Mouse (Mus musculus): ENCODE measurements around the gene Lasp1. TPM values are rescaled to one million over a fixed set of nuclear protein-coding genes. Genes with fewer than 3 reads are reported as not detected.

Lasp1 gene
- total and polyA plus RNA-seq, 3 experiments: 12.5 to 45.4 (median 18.6) TPM

DNA sequence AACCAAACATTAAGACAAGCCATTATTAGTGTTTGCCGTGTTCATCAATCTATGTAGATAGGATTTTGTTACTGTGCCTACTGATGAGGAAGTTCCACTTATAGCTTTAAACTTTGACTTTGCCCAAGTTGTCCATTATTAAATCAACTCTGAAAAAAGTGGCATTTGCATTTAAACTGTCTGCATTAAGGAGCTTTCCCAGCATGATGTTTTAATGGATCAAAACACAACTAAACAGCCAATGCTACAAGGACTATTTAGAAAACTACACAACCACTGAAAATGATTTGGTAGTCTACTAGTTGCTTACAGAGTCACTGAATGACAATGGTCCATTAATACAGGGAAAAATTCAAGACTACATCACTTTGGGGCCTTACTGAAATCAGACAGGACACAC, 19.9 kb upstream of the Lasp1 start:
- peak overlapping the region; percentile 45 for H3K9ac ChIP-seq (ENCODE audit: insufficient read depth, low read depth)
- H3K27ac ChIP-seq (ENCODE audit: insufficient read depth, low read depth): no peak overlapping the region
- H3K27me3 ChIP-seq (replicated peaks): no peaks in the 10 kb centered on the region
- peaks cover 39% of the 10 kb centered on the region for H3K79me2 ChIP-seq (replicated peaks; ENCODE audit: control insufficient read depth, extremely low read depth, insufficient read depth, poor library complexity, severe bottlenecking)
- TF ChIP-seq CHD1 (IDR thresholded peaks at IDR 0.05; ENCODE audit: low read depth, low read length): peak; percentile 24; the same call in 1 of the 2 replicates
- TF ChIP-seq ZMIZ1 (IDR thresholded peaks at IDR 0.05; ENCODE audit: low read depth, low read length): 0 out of 2 replicates have a peak, but pooled peaks have one; percentile 9
- no peak for TF ChIP-seq MAZ (IDR thresholded peaks at IDR 0.05; ENCODE audit: low read depth, low read length)
- TF ChIP-seq POLR2AphosphoS2 (IDR thresholded peaks at IDR 0.05; ENCODE audit: low read depth, low read length): peak; percentile 79; the same call in 1 of the 2 replicates
- peaks cover 8 to 44% of the 10 kb centered on the region in 2 experiments for H3K4me1 ChIP-seq (ENCODE audit: control insufficient read depth in 1 of 2, insufficient read depth in 2 of 2)
- H3K4me3 ChIP-seq (replicated peaks in 1 of 3; ENCODE audit: low read depth in 2 of 3, low read length in 2 of 3, poor library complexity in 1 of 3): peak overlapping the region in 1 of 3 experiments; percentile 29
- dilution Hi-C loops (cut with MboI; ENCODE audit: extremely low pct_ligation_motif_present, extremely low pct_unique_long_range_greater_than_20kb, low sequenced_read_pairs) (no loop called here), in situ Hi-C loops (cut with MboI; ENCODE audit: low pct_ligation_motif_present, low pct_unique_long_range_greater_than_20kb, low sequenced_read_pairs) (no loop called here)
- H3K4me2 ChIP-seq (ENCODE audit: insufficient read depth, low read depth, poor library complexity, severe bottlenecking): peak overlapping the region; percentile 67
- no peak for DNase-seq (ENCODE audit: extremely low read depth)
- peaks cover 55 to 65% of the 10 kb centered on the region in 2 experiments for H3K36me3 ChIP-seq (replicated peaks in 1 of 2; ENCODE audit: control insufficient read depth in 1 of 2, insufficient read depth in 1 of 2, low read length in 1 of 2)
- H3K9me3 ChIP-seq (replicated peaks; ENCODE audit: low read length): peaks cover 2% of the 10 kb centered on the region

- Histone ChIP-seq H3K36me3 (replicated peaks in 1 of 2; ENCODE audit: control insufficient read depth in 1 of 2, insufficient read depth in 1 of 2, low read length in 1 of 2) (peaks cover 55 to 64% of the 10 kb centered on the region in 2 experiments), H3K27me3 (replicated peaks) (no peaks in the 10 kb centered on the region), H3K27ac (ENCODE audit: insufficient read depth, low read depth) (no peak overlapping the region), H3K9me3 (replicated peaks; ENCODE audit: low read length) (peaks cover 4% of the 10 kb centered on the region), H3K4me3 (replicated peaks in 1 of 3; ENCODE audit: low read depth in 2 of 3, low read length in 2 of 3, poor library complexity in 1 of 3) (peak overlapping the region; percentile 73 to 90 (median 83)), H3K4me1 (ENCODE audit: control insufficient read depth in 1 of 2, insufficient read depth in 2 of 2) (peaks cover 8 to 44% of the 10 kb centered on the region in 2 experiments), H3K79me2 (replicated peaks; ENCODE audit: control insufficient read depth, extremely low read depth, insufficient read depth, poor library complexity, severe bottlenecking) (peaks cover 39% of the 10 kb centered on the region), H3K9ac (ENCODE audit: insufficient read depth, low read depth) (peak overlapping the region; percentile 90), H3K4me2 (ENCODE audit: insufficient read depth, low read depth, poor library complexity, severe bottlenecking) (peak overlapping the region; percentile 85)
- in situ Hi-C loops (cut with MboI; ENCODE audit: low pct_ligation_motif_present, low pct_unique_long_range_greater_than_20kb, low sequenced_read_pairs): no loop called here
- no peak for DNase-seq (ENCODE audit: extremely low read depth)
- dilution Hi-C loops (cut with MboI; ENCODE audit: extremely low pct_ligation_motif_present, extremely low pct_unique_long_range_greater_than_20kb, low sequenced_read_pairs): no loop called here
- no peak for TF ChIP-seq BHLHE40 (IDR thresholded peaks at IDR 0.05; ENCODE audit: low read depth, low read length)
- peak; percentile 29; the same call in 1 of the 2 replicates for TF ChIP-seq MXI1 (IDR thresholded peaks at IDR 0.05; ENCODE audit: low read depth, low read length)
- no peak for TF ChIP-seq TCF12 (IDR thresholded peaks at IDR 0.05; ENCODE audit: low read depth, low read length)
Observed at GRCm38 (mm10) chr11:97779968-97780701, 18.7 kb upstream of the Lasp1 start.

- H3K79me2 ChIP-seq (replicated peaks; ENCODE audit: control insufficient read depth, extremely low read depth, insufficient read depth, poor library complexity, severe bottlenecking): peaks cover 39% of the 10 kb centered on the region
- peaks cover 4% of the 10 kb centered on the region for H3K9me3 ChIP-seq (replicated peaks; ENCODE audit: low read length)
- peak overlapping the region; percentile 69 for H3K27ac ChIP-seq (ENCODE audit: insufficient read depth, low read depth)
- peaks cover 44 to 51% of the 10 kb centered on the region in 2 experiments for H3K36me3 ChIP-seq (replicated peaks in 1 of 2; ENCODE audit: control insufficient read depth in 1 of 2, insufficient read depth in 1 of 2, low read length in 1 of 2)
- peak overlapping the region; percentile 73 to 90 (median 83) for H3K4me3 ChIP-seq (replicated peaks in 1 of 3; ENCODE audit: low read depth in 2 of 3, low read length in 2 of 3, poor library complexity in 1 of 3)
- in situ Hi-C loops (cut with MboI; ENCODE audit: low pct_ligation_motif_present, low pct_unique_long_range_greater_than_20kb, low sequenced_read_pairs) (no loop called here), dilution Hi-C loops (cut with MboI; ENCODE audit: extremely low pct_ligation_motif_present, extremely low pct_unique_long_range_greater_than_20kb, low sequenced_read_pairs) (no loop called here)
- no peak for DNase-seq (ENCODE audit: extremely low read depth)
- H3K9ac ChIP-seq (ENCODE audit: insufficient read depth, low read depth): peak overlapping the region; percentile 90
- peak overlapping the region; percentile 85 for H3K4me2 ChIP-seq (ENCODE audit: insufficient read depth, low read depth, poor library complexity, severe bottlenecking)
- TF ChIP-seq NRF1 (IDR thresholded peaks at IDR 0.05; ENCODE audit: low read depth, low read length): no peak
- TF ChIP-seq MYC (IDR thresholded peaks at IDR 0.05; ENCODE audit: low read depth, low read length): no peak
- TF ChIP-seq NELFE (IDR thresholded peaks at IDR 0.05; ENCODE audit: low read depth, low read length): no peak
- TF ChIP-seq EP300 (IDR thresholded peaks at IDR 0.05; ENCODE audit: low read length): no peak
- no peak for TF ChIP-seq PAX5 (IDR thresholded peaks at IDR 0.05; ENCODE audit: low read length)
- 0 out of 2 replicates have a peak, but pooled peaks have one; percentile 17 for TF ChIP-seq SIN3A (IDR thresholded peaks at IDR 0.05; ENCODE audit: low read length)
- no peaks in the 10 kb centered on the region for H3K27me3 ChIP-seq (replicated peaks)
- peaks cover 8 to 39% of the 10 kb centered on the region in 2 experiments for H3K4me1 ChIP-seq (ENCODE audit: control insufficient read depth in 1 of 2, insufficient read depth in 2 of 2)
Observed at GRCm38 (mm10) chr11:97781478-97781831, 17.3 kb upstream of the Lasp1 start.

Data from CH12.LX (cell line).